Mouse (Mus musculus) testis, adult 2 months (tissue): ENCODE measurements at regions not wholly inside any gene's neighbourhood (a gene's known extent, or its start where the extent isn't known, plus 50 kb on each side); places are given as distances from the start of the nearest gene placed in this dataset.

Experiments
- CTCF ChIP-seq: fragments of 200-500 bp; IDR thresholded peaks from 2 replicates; pipeline ENCODE4 v1.5.1; 2012; ENCODE audit warnings: low read depth, mild to moderate bottlenecking, inconsistent platforms, low read length, moderate library complexity; ENCODE audit not compliant: control insufficient read depth, insufficient read depth, insufficient replicate concordance
- POLR2A ChIP-seq: fragments of 200-500 bp; IDR thresholded peaks from 2 replicates; pipeline ENCODE4 v1.6.1; 2012; ENCODE audit warnings: low read depth, mild to moderate bottlenecking, inconsistent platforms, low read length, moderate library complexity; ENCODE audit not compliant: control insufficient read depth

GRCm38 (mm10) chr5:47210542-47210941, 772.4 kb upstream of the Slit2 start:
- no peak for TF ChIP-seq CTCF
- TF ChIP-seq POLR2A, result no peak
